Mouse (Mus musculus): ENCODE measurements around the gene Gdf15. TPM values are rescaled to one million over a fixed set of nuclear protein-coding genes. Genes with fewer than 3 reads are reported as not detected.

Gdf15 gene
- polyA plus RNA-seq, 1 experiment: 6.7 TPM

- no peak for DNase-seq
- H3K4me3 ChIP-seq (ENCODE audit: control insufficient read depth, insufficient read depth, low read length): no peak overlapping the region
- WGBS: 95% methylated on average over 9 of the region's 9 CpGs
- TF ChIP-seq POLR2A (IDR thresholded peaks at IDR 0.05; ENCODE audit: control insufficient read depth, extremely low read depth, insufficient read depth, low read length, poor library complexity) (no peak), CTCF (IDR thresholded peaks at IDR 0.05; ENCODE audit: borderline replicate concordance, control insufficient read depth, extremely low read depth, insufficient read depth, low read length, poor library complexity) (no peak)
- no peaks in the 10 kb centered on the region for H3K36me3 ChIP-seq (ENCODE audit: control insufficient read depth, insufficient read depth, low read length)
- H3K27me3 ChIP-seq (ENCODE audit: control insufficient read depth, insufficient read depth, low read length): no peaks in the 10 kb centered on the region
- no peak overlapping the region for H3K27ac ChIP-seq (ENCODE audit: control insufficient read depth, insufficient read depth, low read length)
- H3K4me1 ChIP-seq (replicated peaks; ENCODE audit: control insufficient read depth, insufficient read depth, low read length): peaks cover 10% of the 10 kb centered on the region
These were observed 6.5 kb upstream of the Gdf15 start for GRCm38 (mm10) chr8:70638752-70639151.

DNA sequence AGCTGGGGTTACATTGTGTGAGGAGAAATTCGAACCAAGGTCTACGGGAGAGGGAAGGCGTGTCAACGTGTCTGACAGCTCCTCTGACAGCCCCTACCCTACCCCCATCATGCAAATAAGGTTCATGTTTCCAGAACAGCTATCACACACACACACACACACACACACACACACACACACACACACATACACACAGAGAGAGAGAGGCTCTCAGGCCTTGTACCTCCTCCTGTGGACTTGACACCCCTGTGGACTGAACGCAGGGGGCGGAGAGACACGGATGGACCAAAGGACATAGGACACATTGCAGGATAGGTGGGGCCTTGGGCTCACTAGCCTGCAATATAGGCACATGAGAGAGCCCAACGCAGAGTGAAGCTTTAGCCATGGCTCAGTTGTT is 4.6 kb upstream of the Gdf15 start:
- H3K27me3 ChIP-seq (ENCODE audit: control insufficient read depth, insufficient read depth, low read length): no peaks in the 10 kb centered on the region
- peaks cover 10% of the 10 kb centered on the region for H3K4me1 ChIP-seq (replicated peaks; ENCODE audit: control insufficient read depth, insufficient read depth, low read length)
- WGBS: 87% methylated on average over 8 of the region's 8 CpGs
- no peak for DNase-seq
- no peaks in the 10 kb centered on the region for H3K36me3 ChIP-seq (ENCODE audit: control insufficient read depth, insufficient read depth, low read length)
- no peak overlapping the region for H3K4me3 ChIP-seq (ENCODE audit: control insufficient read depth, insufficient read depth, low read length)
- TF ChIP-seq POLR2A (IDR thresholded peaks at IDR 0.05; ENCODE audit: control insufficient read depth, extremely low read depth, insufficient read depth, low read length, poor library complexity) (no peak), CTCF (IDR thresholded peaks at IDR 0.05; ENCODE audit: borderline replicate concordance, control insufficient read depth, extremely low read depth, insufficient read depth, low read length, poor library complexity) (no peak)
- no peak overlapping the region for H3K27ac ChIP-seq (ENCODE audit: control insufficient read depth, insufficient read depth, low read length)

DNA sequence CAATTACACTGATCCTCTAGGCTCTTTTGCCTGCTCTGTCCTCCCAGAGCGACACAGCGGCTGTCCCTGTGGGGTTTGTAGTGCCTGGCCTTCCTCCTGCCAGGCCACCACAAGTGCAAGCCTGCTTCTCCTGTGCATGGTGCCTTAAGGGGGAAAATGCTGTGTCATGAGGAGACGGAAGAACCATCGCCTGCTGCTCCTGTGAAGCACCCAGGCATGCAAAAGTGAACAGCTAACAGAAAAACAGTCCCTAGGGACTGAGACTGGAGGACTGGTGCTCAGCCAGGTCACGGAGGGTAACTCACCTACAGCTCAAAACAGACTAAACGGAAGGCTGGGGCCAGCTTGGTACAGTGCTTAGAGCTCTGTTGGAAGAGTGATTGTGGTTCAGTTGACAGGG is 3.3 kb upstream of the Gdf15 start:
- Histone ChIP-seq H3K4me1 (replicated peaks; ENCODE audit: control insufficient read depth, insufficient read depth, low read length) (peaks cover 12% of the 10 kb centered on the region), H3K27me3 (ENCODE audit: control insufficient read depth, insufficient read depth, low read length) (no peaks in the 10 kb centered on the region), H3K4me3 (ENCODE audit: control insufficient read depth, insufficient read depth, low read length) (no peak overlapping the region), H3K27ac (ENCODE audit: control insufficient read depth, insufficient read depth, low read length) (no peak overlapping the region), H3K36me3 (ENCODE audit: control insufficient read depth, insufficient read depth, low read length) (no peaks in the 10 kb centered on the region)
- DNase-seq: no peak
- WGBS: 33% methylated on average over 6 of the region's 6 CpGs
- TF ChIP-seq CTCF (IDR thresholded peaks at IDR 0.05; ENCODE audit: borderline replicate concordance, control insufficient read depth, extremely low read depth, insufficient read depth, low read length, poor library complexity) (no peak), POLR2A (IDR thresholded peaks at IDR 0.05; ENCODE audit: control insufficient read depth, extremely low read depth, insufficient read depth, low read length, poor library complexity) (no peak)

DNA sequence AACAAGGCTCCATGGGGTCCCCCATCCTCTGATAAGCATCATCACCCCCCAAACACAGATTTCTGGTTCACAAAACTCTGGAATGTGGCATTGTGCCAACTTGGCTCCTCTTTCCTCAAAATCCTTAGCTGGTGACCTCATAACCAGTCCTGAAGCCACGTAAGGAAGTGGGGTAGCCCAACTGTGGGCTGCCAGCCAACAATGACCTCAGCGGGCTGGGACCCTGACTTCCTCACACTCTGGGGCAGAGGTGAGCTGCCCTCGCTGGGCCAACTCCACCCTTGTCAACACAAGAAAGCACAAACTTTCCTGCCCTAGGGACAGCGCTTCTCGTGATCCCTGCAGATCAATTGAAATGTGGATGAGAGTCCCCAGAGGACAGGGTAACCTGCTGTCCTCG is 1.8 kb upstream of the Gdf15 start:
- Histone ChIP-seq H3K27me3 (ENCODE audit: control insufficient read depth, insufficient read depth, low read length) (no peaks in the 10 kb centered on the region), H3K27ac (ENCODE audit: control insufficient read depth, insufficient read depth, low read length) (no peak overlapping the region), H3K4me3 (ENCODE audit: control insufficient read depth, insufficient read depth, low read length) (no peak overlapping the region), H3K36me3 (ENCODE audit: control insufficient read depth, insufficient read depth, low read length) (no peaks in the 10 kb centered on the region), H3K4me1 (replicated peaks; ENCODE audit: control insufficient read depth, insufficient read depth, low read length) (peaks cover 16% of the 10 kb centered on the region)
- TF ChIP-seq POLR2A (IDR thresholded peaks at IDR 0.05; ENCODE audit: control insufficient read depth, extremely low read depth, insufficient read depth, low read length, poor library complexity): no peak
- TF ChIP-seq CTCF (IDR thresholded peaks at IDR 0.05; ENCODE audit: borderline replicate concordance, control insufficient read depth, extremely low read depth, insufficient read depth, low read length, poor library complexity): no peak
- 56% methylated on average over 6 of the region's 6 CpGs for WGBS
- DNase-seq: no peak

DNA sequence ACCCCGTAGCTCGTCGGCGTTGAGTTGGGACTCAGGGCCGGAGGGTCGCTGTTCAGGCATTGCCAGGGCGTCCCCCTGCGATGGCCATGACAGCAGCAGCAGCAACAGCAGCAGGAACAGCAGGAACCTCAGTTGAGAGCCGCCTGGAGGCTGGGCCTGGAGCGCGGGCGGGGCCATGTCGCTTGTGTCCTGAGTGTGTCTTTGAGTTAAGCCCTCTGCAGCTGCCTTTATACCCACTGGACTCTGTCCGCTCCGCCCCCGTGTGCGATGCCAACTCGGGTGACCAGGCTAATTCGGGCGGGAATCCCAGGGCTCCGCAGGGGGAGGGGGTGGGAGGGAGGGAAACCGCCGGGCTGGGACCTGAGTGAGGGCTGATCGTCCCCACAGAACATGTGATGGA is 820 bp downstream of the Gdf15 start:
- Histone ChIP-seq H3K4me1 (replicated peaks; ENCODE audit: control insufficient read depth, insufficient read depth, low read length) (peaks cover 14% of the 10 kb centered on the region), H3K36me3 (ENCODE audit: control insufficient read depth, insufficient read depth, low read length) (no peaks in the 10 kb centered on the region), H3K4me3 (ENCODE audit: control insufficient read depth, insufficient read depth, low read length) (no peak overlapping the region), H3K27me3 (ENCODE audit: control insufficient read depth, insufficient read depth, low read length) (no peaks in the 10 kb centered on the region), H3K27ac (ENCODE audit: control insufficient read depth, insufficient read depth, low read length) (no peak overlapping the region)
- DNase-seq: no peak
- 22% methylated on average over 24 of the region's 24 CpGs for WGBS
- TF ChIP-seq CTCF (IDR thresholded peaks at IDR 0.05; ENCODE audit: borderline replicate concordance, control insufficient read depth, extremely low read depth, insufficient read depth, low read length, poor library complexity) (no peak), POLR2A (IDR thresholded peaks at IDR 0.05; ENCODE audit: control insufficient read depth, extremely low read depth, insufficient read depth, low read length, poor library complexity) (no peak)

GRCm38 (mm10) chr8:70630532-70631381 is 1.5 kb downstream of the Gdf15 start:
- no peaks in the 10 kb centered on the region for H3K36me3 ChIP-seq (ENCODE audit: control insufficient read depth, insufficient read depth, low read length)
- 28% methylated on average over 22 of the region's 22 CpGs for WGBS
- no peak overlapping the region for H3K27ac ChIP-seq (ENCODE audit: control insufficient read depth, insufficient read depth, low read length)
- DNase-seq: no peak
- peaks cover 12% of the 10 kb centered on the region for H3K4me1 ChIP-seq (replicated peaks; ENCODE audit: control insufficient read depth, insufficient read depth, low read length)
- TF ChIP-seq POLR2A (IDR thresholded peaks at IDR 0.05; ENCODE audit: control insufficient read depth, extremely low read depth, insufficient read depth, low read length, poor library complexity): no peak
- H3K4me3 ChIP-seq (ENCODE audit: control insufficient read depth, insufficient read depth, low read length): no peak overlapping the region
- H3K27me3 ChIP-seq (ENCODE audit: control insufficient read depth, insufficient read depth, low read length): no peaks in the 10 kb centered on the region

Data from thymus, adult 2 months (tissue).